8 mouse cellular contexts compared by ENCODE assay signal in the genomic region with DNA sequence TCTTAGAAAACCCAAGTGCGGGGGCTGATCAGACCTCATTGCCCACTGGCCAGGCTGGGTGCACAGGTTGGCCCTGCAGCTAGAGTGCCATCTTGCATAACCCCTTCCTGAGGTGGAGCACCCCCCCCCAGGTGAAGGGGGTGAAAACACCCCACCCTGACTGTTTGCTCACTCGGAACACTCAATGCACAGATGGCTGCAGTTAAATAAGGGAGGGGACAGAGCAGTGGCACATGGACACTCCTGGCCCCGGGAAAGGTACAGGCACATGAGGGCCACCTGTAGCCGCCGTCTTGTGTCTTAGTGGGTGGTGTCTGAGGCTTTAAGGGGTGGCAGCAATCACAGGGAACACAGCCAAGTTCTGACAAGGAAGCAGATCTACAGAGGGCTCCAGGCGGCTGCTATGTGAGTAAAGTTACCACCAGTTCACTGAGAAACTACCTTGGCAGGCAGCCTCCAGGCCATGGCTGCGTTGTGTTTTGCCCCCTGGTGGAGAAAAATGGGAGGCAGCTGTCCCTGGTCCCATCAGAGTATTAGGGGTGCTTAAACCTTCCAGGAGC. TPM values are rescaled to one million over a fixed set of nuclear protein-coding genes. Genes with fewer than 3 reads are reported as not detected.
DNase-seq lines count a peak whose midpoint lies in the region; ATAC-seq lines count a peak whose summit lies in the region.

No protein-coding gene starts in this region.

- H3K27ac ChIP-seq in liver, embryonic 16.5 days (ENCODE audit: low read length): no peak overlapping the region

- peaks cover under 1% of the 10 kb centered on the region for H3K36me3 ChIP-seq in liver, embryonic 16.5 days (ENCODE audit: control insufficient read depth, insufficient read depth)

- no peak overlapping the region for H3K4me3 ChIP-seq in liver, embryonic 16.5 days (ENCODE audit: low read depth, low read length)

- no peak overlapping the region for H3K9ac ChIP-seq in liver, embryonic 16.5 days (ENCODE audit: low read depth, low read length)

- ATAC-seq in liver, embryonic 16.5 days (ENCODE audit: low read depth): peak; percentile 40; the same call in 1 of the 2 replicates

- no peak overlapping the region for H3K4me2 ChIP-seq in liver, embryonic 16.5 days (ENCODE audit: low read depth, low read length)

- peaks cover 6% of the 10 kb centered on the region for H3K4me1 ChIP-seq in liver, embryonic 16.5 days (ENCODE audit: control insufficient read depth, low read depth, low read length)

- peak; percentile 75 for DNase-seq in CD4-positive helper T cell, adult 2 months (ENCODE audit: low read depth, low spot score)
- DNase-seq in MN1 (ENCODE audit: low spot score): peak; percentile 72
- peak; percentile 52 to 66 for DNase-seq in cerebellum, postnatal 4 days (ENCODE audit: low spot score in 2 of 2)
- DNase-seq in gastrocnemius, adult 8-10 months (ENCODE audit: low spot score in 2 of 2): peak; percentile 43 to 46
- DNase-seq in kidney, adult 8-10 months: peak; percentile 24 to 64
- DNase-seq in retina, postnatal 7 days (ENCODE audit: low read depth, low spot score): peak; percentile 48
- DNase-seq in c-Kit-positive CD71-positive TER-119-positive erythroid progenitor cells, embryonic 14.5 days (ENCODE audit: low spot score): no peak

- no peaks in the 10 kb centered on the region for H3K27me3 ChIP-seq in liver, embryonic 16.5 days (ENCODE audit: control insufficient read depth, insufficient read depth, low read depth, low read length)

- no peaks in the 10 kb centered on the region for H3K9me3 ChIP-seq in liver, embryonic 16.5 days (replicated peaks; ENCODE audit: control insufficient read depth, low read length)

- WGBS in liver, embryonic 16.5 days (ENCODE audit: insufficient replicate concordance): 46% methylated on average over 7 of the region's 7 CpGs

RNA-seq across cellular contexts. Expression of a gene that starts 14.9 kb away (rescaled TPM):
- total RNA-seq in gastrocnemius, adult 8-10 months (2022): 1 to 10 TPM; 2.6 to 5.2 (median 3.4) TPM
- polyA plus RNA-seq in liver, embryonic 16.5 days (2015; fragmentation: Nextera tagmentation; extraction: Ambion mirVana): 4.5 and 5.6 TPM in 2 replicates

RNA-seq across cellular contexts. Expression of a gene that starts 38.5 kb away (rescaled TPM):
- 1 to 10 TPM; 1.0 to 2.9 (median 1.4) TPM for total RNA-seq in gastrocnemius, adult 8-10 months (2022)
- polyA plus RNA-seq in liver, embryonic 16.5 days (2015; fragmentation: Nextera tagmentation; extraction: Ambion mirVana): 4.1 and 5.2 TPM in 2 replicates

RNA-seq across cellular contexts. Expression of a gene that starts 41.1 kb away (rescaled TPM):
- 1 to 10 TPM; 4.6 to 5.8 (median 5.2) TPM for total RNA-seq in gastrocnemius, adult 8-10 months (2022)
- 7.2 and 7.8 TPM in 2 replicates for polyA plus RNA-seq in liver, embryonic 16.5 days (2015; fragmentation: Nextera tagmentation; extraction: Ambion mirVana)

RNA-seq across cellular contexts. Expression of a gene that starts 56.6 kb away (rescaled TPM):
- total RNA-seq in gastrocnemius, adult 8-10 months (2022): 1 to 10 TPM; 2.0 to 2.9 (median 2.4) TPM
- polyA plus RNA-seq in liver, embryonic 16.5 days (2015; fragmentation: Nextera tagmentation; extraction: Ambion mirVana): 8.3 and 9.7 TPM in 2 replicates
